Mouse (Mus musculus) spleen, adult 2 months (tissue): ENCODE results near the gene Rassf1. TPM values are rescaled to one million over a fixed set of nuclear protein-coding genes. Genes with fewer than 3 reads are reported as not detected.

ENCODE experiments used
- DNase-seq, 2 experiments: peaks; one replicate each; pipeline versions ENCODE4 v3.0.0 to v3.0.0-alpha.2; 2012 to 2021; ENCODE audit warnings: low spot score in 2 of 2, low read depth in 1 of 2
- H3K27ac ChIP-seq: fragments of 200-500 bp; 2 replicates; pipeline ENCODE4 v1.5.1; 2012; ENCODE audit warnings: low read length, inconsistent platforms; ENCODE audit not compliant: insufficient read depth
- H3K27me3 ChIP-seq: fragments of 200-500 bp; 2 replicates; pipeline ENCODE4 v1.6.1; 2012; ENCODE audit warnings: mild to moderate bottlenecking, moderate library complexity, low read length, inconsistent platforms; ENCODE audit not compliant: control insufficient read depth, insufficient read depth
- H3K36me3 ChIP-seq: fragments of 200-500 bp; 2 replicates; pipeline ENCODE4 v1.6.1; 2012; ENCODE audit warnings: mild to moderate bottlenecking, low read length, inconsistent platforms; ENCODE audit not compliant: control insufficient read depth, insufficient read depth
- H3K4me1 ChIP-seq: fragments of 200-500 bp; 2 replicates; pipeline ENCODE4 v1.6.1; 2011; ENCODE audit warnings: inconsistent platforms; ENCODE audit not compliant: control insufficient read depth, insufficient read depth, insufficient read length
- H3K4me3 ChIP-seq: fragments of 200-500 bp; 2 replicates; pipeline ENCODE4 v1.5.1; 2011; ENCODE audit warnings: mild to moderate bottlenecking, inconsistent platforms; ENCODE audit not compliant: insufficient read depth, insufficient read length; ENCODE audit errors: extremely low read depth
- CTCF ChIP-seq: fragments of 200-500 bp; IDR thresholded peaks from 2 replicates; pipeline ENCODE4 v1.5.1; 2011; ENCODE audit warnings: mild to moderate bottlenecking, inconsistent platforms; ENCODE audit not compliant: insufficient read depth, insufficient read length, insufficient replicate concordance; ENCODE audit errors: extremely low read depth
- POLR2A ChIP-seq: fragments of 200-500 bp; IDR thresholded peaks from 2 replicates; pipeline ENCODE4 v1.6.1; 2011; ENCODE audit warnings: low read depth, low read length, inconsistent platforms
- WGBS: fragments of 180-500 bp; shearing (Covaris S2); methylation state at CpG from one replicate; pipeline ENCODE4 v1.1.7; 2018; 5-methylcytosine and 5-hydroxymethylcytosine counted together
- polyA plus RNA-seq: library from polyadenylated mRNA; depleted of rRNA; stranded (reverse); fragments of >200 nt; gene quantifications from 2 replicates; pipeline ENCODE4 v1.2.3, GENCODE M21; 2012; rRNA removed

Gene Rassf1
- polyA plus RNA-seq, 1 experiment = 20.9 TPM

- no peak for DNase-seq
- WGBS = 72% methylated on average over 12 of the region's 12 CpGs
- no peaks in the 10 kb centered on the region for H3K27me3 ChIP-seq
- TF ChIP-seq CTCF = no peak
- H3K36me3 ChIP-seq = peaks cover 4% of the 10 kb centered on the region; the same call in 1 of the 2 replicates
- no peak within 1 kb of the TSS for H3K27ac ChIP-seq
- no peak within 1 kb of the TSS for H3K4me3 ChIP-seq
- peaks cover 3% of the 10 kb centered on the region for H3K4me1 ChIP-seq
Observed at GRCm38 (mm10) chr9:107608741-107609432, 57.5 kb downstream of the Rassf1 start, which contains the start of gene Sema3b. TSS of gene Sema3b (minus strand) at chr9:107609229.

DNA sequence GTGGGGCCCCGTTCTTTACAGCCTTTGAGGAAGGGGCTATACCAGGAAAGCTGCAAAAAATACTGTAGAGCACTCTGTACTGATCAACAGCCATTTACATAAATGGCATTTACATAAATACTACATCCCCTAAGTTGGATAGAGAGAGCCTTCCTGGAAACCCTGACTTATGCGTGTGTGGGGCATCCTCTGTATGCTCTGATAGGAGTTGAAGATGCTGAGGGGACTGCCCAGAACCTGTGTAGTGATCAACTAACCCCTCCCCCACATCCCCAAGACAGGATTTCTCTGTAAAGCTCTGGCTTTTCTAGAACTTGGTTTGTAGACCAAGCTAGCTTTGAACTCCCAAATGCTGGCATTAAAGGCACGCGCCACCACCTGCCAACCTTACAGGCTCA, 58.1 kb downstream of the Rassf1 start:
- H3K4me1 ChIP-seq = peaks cover 3% of the 10 kb centered on the region
- 90% methylated on average over 4 of the region's 4 CpGs for WGBS
- H3K27ac ChIP-seq = no peak overlapping the region
- H3K27me3 ChIP-seq = no peaks in the 10 kb centered on the region
- DNase-seq = no peak
- H3K4me3 ChIP-seq = no peak overlapping the region
- H3K36me3 ChIP-seq = peaks cover 8% of the 10 kb centered on the region
- TF ChIP-seq CTCF = no peak
- TF ChIP-seq POLR2A = no peak

DNA sequence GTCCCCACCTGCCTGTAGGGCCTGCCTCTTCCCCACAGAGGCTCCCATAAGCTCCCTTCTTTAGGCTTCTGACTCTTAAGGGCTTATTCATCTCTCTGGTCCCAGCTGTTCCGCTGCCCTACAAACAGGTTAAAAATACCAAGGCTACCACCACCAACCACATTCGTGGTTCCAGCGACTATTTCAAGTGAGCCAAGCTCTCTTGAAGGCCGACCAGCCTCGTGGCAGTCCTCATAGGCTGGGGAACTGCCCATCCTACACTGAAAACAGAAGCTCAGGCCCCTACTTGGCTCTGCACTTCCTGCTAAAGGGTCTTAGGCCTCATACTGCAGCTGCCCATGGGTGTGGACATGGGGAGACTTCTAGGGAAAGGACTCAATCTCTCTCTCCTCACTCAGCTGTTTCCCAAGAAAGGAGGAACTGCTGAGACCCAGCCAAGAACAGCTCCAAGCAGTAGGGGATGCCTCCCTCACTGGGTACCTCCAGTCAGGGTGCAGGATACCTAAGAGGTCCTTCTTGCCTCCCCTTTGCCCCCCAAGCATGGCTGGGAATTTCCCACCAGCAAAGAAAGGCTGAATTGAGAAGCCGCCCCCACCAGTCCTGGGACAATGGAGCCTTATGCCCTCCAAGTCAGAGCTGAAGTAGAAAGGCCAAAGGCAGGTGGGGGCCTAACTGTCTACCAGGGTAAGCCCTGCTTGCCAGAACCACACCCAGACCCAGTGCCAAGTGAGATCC, 60.3 kb downstream of the Rassf1 start:
- no peak overlapping the region for H3K4me3 ChIP-seq
- H3K4me1 ChIP-seq = peaks cover 3% of the 10 kb centered on the region; the same call in 1 of the 2 replicates
- no peaks in the 10 kb centered on the region for H3K27me3 ChIP-seq
- no peak for TF ChIP-seq POLR2A
- no peak for TF ChIP-seq CTCF
- peak overlapping the region; percentile 71 for H3K27ac ChIP-seq
- DNase-seq = no peak
- WGBS = 33% methylated on average over 6 of the region's 6 CpGs
- peaks cover 30% of the 10 kb centered on the region for H3K36me3 ChIP-seq

Other genes starting within 250 kb of the Rassf1 start
- 11.0 and 12.2 TPM in 2 replicates for gene Hemk1, start 213.2 kb upstream of the Rassf1 start, polyA plus RNA-seq
- 0.29 and 0.50 TPM in 2 replicates for gene 6430571L13Rik, start 211.0 kb upstream of the Rassf1 start, polyA plus RNA-seq
- gene Cacna2d2, start 151.9 kb upstream of the Rassf1 start, polyA plus RNA-seq = 1.6 and 2.2 TPM in 2 replicates
- 28.6 and 33.4 TPM in 2 replicates for gene Tmem115, start 17.6 kb upstream of the Rassf1 start, polyA plus RNA-seq
- gene Cyb561d2, start 9.4 kb upstream of the Rassf1 start, polyA plus RNA-seq = 33.1 and 42.8 TPM in 2 replicates
- 24.4 and 26.3 TPM in 2 replicates for gene Nprl2, start 9.3 kb upstream of the Rassf1 start, polyA plus RNA-seq
- gene Zmynd10, start 4.3 kb upstream of the Rassf1 start, polyA plus RNA-seq = 0.84 and 0.88 TPM in 2 replicates
- 32.5 and 49.1 TPM in 2 replicates for gene Tusc2, start 11.7 kb downstream of the Rassf1 start, polyA plus RNA-seq
- gene Hyal2, start 16.4 kb downstream of the Rassf1 start, polyA plus RNA-seq = 38.1 and 44.3 TPM in 2 replicates
- gene Hyal1, start 25.4 kb downstream of the Rassf1 start, polyA plus RNA-seq = 3.2 and 3.7 TPM in 2 replicates
- gene Naa80, start 27.3 kb downstream of the Rassf1 start, polyA plus RNA-seq = 34.1 and 36.8 TPM in 2 replicates
- gene Hyal3, start 29.3 kb downstream of the Rassf1 start, polyA plus RNA-seq = 0.54 and 1.00 TPM in 2 replicates
- 71.2 and 78.3 TPM in 2 replicates for gene Ifrd2, start 36.1 kb downstream of the Rassf1 start, polyA plus RNA-seq
- 3.3 TPM in 2 replicates for gene Sema3b, start 57.7 kb downstream of the Rassf1 start, polyA plus RNA-seq
- gene Gnai2, start 83.8 kb downstream of the Rassf1 start, polyA plus RNA-seq = 752 and 1,030 TPM in 2 replicates
- 10.6 and 13.9 TPM in 2 replicates for gene Slc38a3, start 118.0 kb downstream of the Rassf1 start, polyA plus RNA-seq
- not detected in 2 replicates for gene Gnat1, start 128.2 kb downstream of the Rassf1 start, polyA plus RNA-seq
- gene Sema3f, start 158.9 kb downstream of the Rassf1 start, polyA plus RNA-seq = 61.1 and 61.6 TPM in 2 replicates
- gene Rbm5, start 219.4 kb downstream of the Rassf1 start, polyA plus RNA-seq = 70.3 and 76.0 TPM in 2 replicates